9 mouse cellular contexts compared by ENCODE assay signal in genomic region chr5:103343869-103344268, GRCm38 (mm10).
DNase-seq lines count a peak whose midpoint lies in the region.
"Had no signal": no experiment of that assay in that cellular context is flagged by ENCODE, and none has a peak within 500 bp of the region (broad histone marks: within the 10 kb centered on the region; RNA-seq: fewer than 3 reads in every experiment).

No protein-coding gene starts in this region.

- DNase-seq in adrenal gland, postnatal 14 days: peak; percentile 17
- no peak for DNase-seq in adrenal gland, adult 18-20 months (ENCODE audit: low spot score in 2 of 2)
- DNase-seq in kidney, postnatal 10 days: peak; percentile 19
- DNase-seq in kidney, adult 9 months: no peak
- peak; percentile 28 to 52 for DNase-seq in right cerebral cortex, adult 2 months (ENCODE audit: low spot score in 2 of 2)
- no peak for DNase-seq in right cerebral cortex, postnatal 4 days
- no peak for DNase-seq in urinary bladder, postnatal 14 days (ENCODE audit: low spot score)
- DNase-seq in urinary bladder, postnatal 4 days (ENCODE audit: low spot score in 2 of 2): no peak
- DNase-seq: layer of hippocampus, postnatal 36 days had no signal

Comparison
In these comparisons a context has a peak if more than half of its experiments do, and no peak if none do; other contexts are left out.
1. DNase-seq: peak in adrenal gland, postnatal 14 days (single experiment), kidney, postnatal 10 days (single experiment) and right cerebral cortex, adult 2 months (2 of 2); none in adrenal gland, adult 18-20 months (0 of 2), kidney, adult 9 months (single experiment), right cerebral cortex, postnatal 4 days (single experiment), urinary bladder, postnatal 14 days (single experiment) and urinary bladder, postnatal 4 days (0 of 2).